Mouse (Mus musculus) heart, postnatal 4 days (tissue): ENCODE results near the gene Cdkn2aip. TPM values are rescaled to one million over a fixed set of nuclear protein-coding genes. Genes with fewer than 3 reads are reported as not detected.

Experiments used
- total RNA-seq, 2 experiments: library from RNA; stranded (reverse); gene quantifications; 2 replicates each; pipeline ENCODE4 v1.2.3; 2021

Cdkn2aip gene
- total RNA-seq, 2 experiments from 2014 or later, result 9.4 to 12.0 TPM

Other genes starting within 250 kb of the Cdkn2aip start
- gene Trappc11, start 180.5 kb downstream of the Cdkn2aip start, total RNA-seq, result 10 to 100 TPM; 21.6 to 22.4 TPM
- 10 to 100 TPM; 45.6 to 49.7 TPM for gene Rwdd4a, start 180.3 kb downstream of the Cdkn2aip start, total RNA-seq
- gene Ing2, start 38.4 kb downstream of the Cdkn2aip start, total RNA-seq, result 10 to 100 TPM; 10.4 to 14.0 TPM
- not detected for gene Cldn24, start 108.2 kb upstream of the Cdkn2aip start, total RNA-seq
- gene Cldn22, start 110.5 kb upstream of the Cdkn2aip start, total RNA-seq, result not detected